Mouse (Mus musculus) limb, embryonic 12.5 days (tissue): ENCODE measurements around the gene Gpatch8. TPM values are rescaled to one million over a fixed set of nuclear protein-coding genes. Genes with fewer than 3 reads are reported as not detected.

Experiments used
- ATAC-seq: fragments of 200-750 bp; cut with Nextera tagmentation; 2 replicates; pipeline ENCODE4 v1.8.0; 2017; ENCODE audit warnings: low read depth, moderate TSS enrichment; ENCODE audit not compliant: insufficient number of reproducible peaks, insufficient read depth, low FRiP score, low TSS enrichment
- H3K27ac ChIP-seq: fragments of 300-500 bp; sonication (generic); 2 replicates; pipeline ENCODE4 v1.5.1; 2016; ENCODE audit warnings: mild to moderate bottlenecking, moderate library complexity
- H3K27me3 ChIP-seq: fragments of 300-500 bp; sonication (generic); 2 replicates; pipeline ENCODE4 v1.6.1; 2016; ENCODE audit warnings: mild to moderate bottlenecking, moderate library complexity
- H3K36me3 ChIP-seq: fragments of 300-500 bp; sonication (generic); 2 replicates; pipeline ENCODE4 v1.6.1; 2016; ENCODE audit warnings: mild to moderate bottlenecking, moderate library complexity
- H3K4me1 ChIP-seq: fragments of 300-500 bp; sonication (generic); replicated peaks from 2 replicates; pipeline ENCODE4 v1.6.1; 2016
- H3K4me2 ChIP-seq: fragments of 300-500 bp; sonication (generic); 2 replicates; pipeline ENCODE4 v1.6.1; 2016; ENCODE audit warnings: mild to moderate bottlenecking, moderate library complexity
- H3K4me3 ChIP-seq: fragments of 300-500 bp; sonication (generic); replicated peaks from 2 replicates; pipeline ENCODE4 v1.5.1; 2016; ENCODE audit warnings: mild to moderate bottlenecking
- H3K9ac ChIP-seq: fragments of 300-500 bp; sonication (generic); replicated peaks from 2 replicates; pipeline ENCODE4 v1.6.1; 2016; ENCODE audit warnings: mild to moderate bottlenecking, moderate library complexity
- H3K9me3 ChIP-seq: fragments of 300-500 bp; sonication (generic); 2 replicates; pipeline ENCODE4 v1.6.1; 2016; ENCODE audit warnings: mild to moderate bottlenecking, moderate library complexity
- WGBS: fragments of 180-500 bp; shearing (Covaris S2); methylation state at CpG from one replicate; pipeline ENCODE4 v1.1.7; 2016; 5-methylcytosine and 5-hydroxymethylcytosine counted together
- polyA plus RNA-seq: library from polyadenylated mRNA; unstranded; fragments of >200 nt; fragmentation: Nextera tagmentation; extraction: Ambion mirVana; gene quantifications from 2 replicates; pipeline ENCODE4 v1.2.1, GENCODE M21; 2016

Gene Gpatch8
- polyA plus RNA-seq, result 66.5 and 77.6 TPM in 2 replicates

DNA sequence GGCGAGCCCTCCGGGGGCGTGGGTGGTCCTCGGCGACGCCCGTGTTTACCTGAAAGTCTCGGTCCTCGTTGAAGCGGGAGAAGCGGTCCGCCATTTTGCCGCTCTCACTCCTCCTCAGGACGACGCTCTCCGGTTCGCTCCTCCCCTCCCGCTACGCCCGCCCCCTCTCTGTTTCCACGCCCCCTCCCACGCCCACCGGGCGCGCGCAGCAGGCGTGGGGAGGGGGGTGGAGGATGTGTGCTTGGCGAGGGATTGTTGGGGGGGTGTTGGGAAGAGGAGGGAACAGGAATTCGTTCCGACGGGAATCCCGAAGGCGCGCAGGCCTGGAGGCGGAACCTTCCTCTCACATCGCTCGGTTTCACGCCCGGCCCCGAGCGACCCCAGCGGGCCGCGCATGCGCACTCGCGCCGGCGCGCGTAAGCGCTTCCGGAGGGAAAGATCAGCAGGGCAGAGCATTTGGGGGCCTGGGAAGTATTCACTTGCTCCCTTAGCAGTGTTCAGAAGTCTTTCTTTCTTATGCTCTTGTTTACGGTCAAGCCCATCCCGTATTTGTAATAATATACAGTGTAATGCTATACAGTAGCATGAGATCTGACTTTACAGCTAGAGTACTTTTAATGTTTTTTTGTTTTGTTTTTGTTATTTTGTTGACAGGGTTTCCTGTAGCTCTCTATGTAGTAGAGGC, at the start of gene Gpatch8:
TSS of gene Gpatch8 (minus strand) at position 362 of the 685 bp plus-strand sequence.
- under 1% methylated on average over 48 of the region's 55 CpGs for WGBS
- H3K27ac ChIP-seq, result peak within 1 kb of the TSS; percentile 95

DNA sequence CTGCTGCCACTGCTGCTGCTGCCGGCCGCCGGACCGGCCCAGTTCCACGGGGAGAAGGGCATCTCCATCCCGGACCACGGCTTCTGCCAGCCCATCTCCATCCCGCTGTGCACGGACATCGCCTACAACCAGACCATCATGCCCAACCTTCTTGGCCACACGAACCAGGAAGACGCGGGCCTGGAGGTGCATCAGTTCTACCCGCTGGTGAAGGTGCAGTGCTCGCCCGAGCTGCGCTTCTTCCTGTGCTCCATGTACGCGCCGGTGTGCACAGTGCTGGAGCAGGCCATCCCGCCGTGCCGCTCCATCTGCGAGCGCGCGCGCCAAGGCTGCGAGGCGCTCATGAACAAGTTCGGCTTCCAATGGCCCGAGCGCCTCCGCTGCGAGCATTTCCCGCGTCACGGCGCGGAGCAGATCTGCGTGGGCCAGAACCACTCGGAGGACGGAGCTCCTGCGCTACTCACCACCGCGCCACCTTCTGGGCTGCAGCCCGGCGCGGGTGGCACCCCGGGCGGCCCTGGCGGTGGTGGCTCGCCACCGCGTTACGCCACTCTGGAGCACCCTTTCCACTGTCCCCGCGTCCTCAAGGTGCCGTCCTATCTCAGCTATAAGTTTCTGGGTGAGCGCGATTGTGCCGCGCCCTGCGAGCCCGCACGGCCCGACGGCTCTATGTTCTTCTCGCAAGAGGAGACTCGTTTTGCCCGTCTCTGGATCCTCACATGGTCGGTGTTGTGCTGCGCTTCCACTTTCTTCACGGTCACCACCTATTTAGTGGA, 48.8 kb upstream of the Gpatch8 start:
- Histone ChIP-seq H3K36me3 (peaks cover 15% of the 10 kb centered on the region; the same call in 1 of the 2 replicates), H3K4me2 (peak overlapping the region; percentile 74), H3K27ac (peak overlapping the region; percentile 100), H3K9me3 (no peaks in the 10 kb centered on the region), H3K4me3 (peak overlapping the region; percentile 97), H3K27me3 (0 out of 2 replicates have a peak, but pooled peaks cover 3% of the 10 kb centered on the region), H3K4me1 (peaks cover 34% of the 10 kb centered on the region), H3K9ac (peak overlapping the region; percentile 100)
- under 1% methylated on average over 74 of the region's 74 CpGs for WGBS
- ATAC-seq, result 0 out of 2 replicates have a peak, but pooled peaks have one; percentile 18

More for the DNA sequence above, at the start of gene Gpatch8:
- Histone ChIP-seq H3K9me3 (no peaks in the 10 kb centered on the region), H3K36me3 (0 out of 2 replicates have a peak, but pooled peaks cover 1% of the 10 kb centered on the region), H3K27me3 (no peaks in the 10 kb centered on the region), H3K4me1 (peaks cover 25% of the 10 kb centered on the region), H3K9ac (peak within 1 kb of the TSS; percentile 98), H3K4me3 (peak within 1 kb of the TSS; percentile 97), H3K4me2 (peak within 1 kb of the TSS; percentile 82)
- peak; percentile 97 for ATAC-seq

- peak; percentile 94 for ATAC-seq
Observed at GRCm38 (mm10) chr11:102604010-102604584, 47.9 kb upstream of the Gpatch8 start, which contains the start of gene Fzd2. TSS of gene Fzd2 (plus strand) at chr11:102604396.

DNA sequence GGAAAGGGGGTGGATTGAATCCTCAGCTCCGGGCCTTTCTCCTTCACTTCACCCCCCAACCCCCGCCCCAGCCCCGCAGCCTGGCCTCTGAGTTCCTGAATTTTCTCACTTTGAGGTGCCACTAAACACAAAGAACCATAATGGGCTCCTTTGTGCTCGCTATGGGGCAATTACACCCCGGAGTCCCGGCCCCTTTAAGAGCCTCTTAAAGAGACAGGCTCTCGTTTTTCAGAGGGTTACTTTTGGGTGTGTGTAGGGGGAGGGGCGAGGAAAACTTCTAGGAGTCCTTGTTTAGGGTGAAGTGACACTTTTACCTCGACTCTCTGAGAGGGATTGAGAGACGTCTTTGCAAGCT, 47.3 kb upstream of the Gpatch8 start:
- H3K4me3 ChIP-seq, result peak overlapping the region; percentile 97
- peak; percentile 13; the same call in 1 of the 2 replicates for ATAC-seq
- under 1% methylated on average over 10 of the region's 10 CpGs for WGBS
- H3K36me3 ChIP-seq, result peaks cover 6% of the 10 kb centered on the region; the same call in 1 of the 2 replicates
- H3K4me1 ChIP-seq, result peaks cover 19% of the 10 kb centered on the region
- 0 out of 2 replicates have a peak, but pooled peaks cover 3% of the 10 kb centered on the region for H3K27me3 ChIP-seq
- peak overlapping the region; percentile 100 for H3K27ac ChIP-seq
- H3K9me3 ChIP-seq, result no peaks in the 10 kb centered on the region
- H3K9ac ChIP-seq, result peak overlapping the region; percentile 63
- peak overlapping the region; percentile 74 for H3K4me2 ChIP-seq

More at GRCm38 (mm10) chr11:102604010-102604584, 47.9 kb upstream of the Gpatch8 start, which contains the start of gene Fzd2:
- Histone ChIP-seq H3K27ac (peak within 1 kb of the TSS; percentile 100), H3K4me2 (peak within 1 kb of the TSS; percentile 74), H3K4me3 (peak within 1 kb of the TSS; percentile 97), H3K27me3 (0 out of 2 replicates have a peak, but pooled peaks cover 3% of the 10 kb centered on the region), H3K9me3 (no peaks in the 10 kb centered on the region), H3K36me3 (peaks cover 13% of the 10 kb centered on the region; the same call in 1 of the 2 replicates), H3K4me1 (peaks cover 26% of the 10 kb centered on the region), H3K9ac (peak within 1 kb of the TSS; percentile 100)
- under 1% methylated on average over 31 of the region's 31 CpGs for WGBS

DNA sequence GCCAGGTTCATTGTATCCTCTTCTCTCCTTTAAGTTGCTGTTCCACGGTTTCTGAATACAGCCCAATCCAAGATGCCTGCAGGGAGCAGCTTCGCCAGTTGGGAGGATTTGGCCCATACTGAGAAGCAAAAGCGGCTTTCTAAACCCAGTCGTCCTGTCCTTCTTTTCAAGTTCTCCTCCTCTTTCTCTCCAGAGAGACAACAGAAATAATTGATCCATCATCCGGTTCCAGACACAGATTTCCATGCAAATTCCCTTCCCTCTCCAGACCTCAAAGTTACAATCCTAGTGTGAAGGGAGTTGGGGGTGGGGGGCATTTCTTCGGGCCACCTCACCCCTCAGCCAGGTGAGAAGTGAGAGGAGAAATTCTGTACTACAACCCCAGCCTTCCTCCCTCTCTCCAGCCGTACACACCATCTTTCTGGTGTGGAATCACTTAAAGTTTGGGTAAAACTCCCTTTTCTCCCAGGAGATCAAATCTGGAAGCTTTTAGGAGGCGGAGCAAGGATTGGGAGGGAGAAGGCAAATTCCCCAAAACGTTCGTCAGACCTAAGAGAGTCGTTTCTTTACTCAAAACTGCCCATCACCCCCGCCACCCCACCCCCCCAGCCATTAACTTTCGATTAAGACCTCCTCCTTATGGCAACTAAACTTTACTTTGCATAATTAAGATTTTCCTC, 46.8 kb upstream of the Gpatch8 start:
- ATAC-seq, result no peak
- no peaks in the 10 kb centered on the region for H3K9me3 ChIP-seq
- peaks cover 16% of the 10 kb centered on the region; the same call in 1 of the 2 replicates for H3K4me1 ChIP-seq
- H3K4me2 ChIP-seq, result peak overlapping the region; percentile 74
- under 1% methylated on average over 13 of the region's 13 CpGs for WGBS
- H3K4me3 ChIP-seq, result peak overlapping the region; percentile 97
- peak overlapping the region; percentile 100 for H3K27ac ChIP-seq
- H3K9ac ChIP-seq, result peak overlapping the region; percentile 63
- H3K36me3 ChIP-seq, result peaks cover 4% of the 10 kb centered on the region; the same call in 1 of the 2 replicates
- H3K27me3 ChIP-seq, result 0 out of 2 replicates have a peak, but pooled peaks cover 3% of the 10 kb centered on the region

DNA sequence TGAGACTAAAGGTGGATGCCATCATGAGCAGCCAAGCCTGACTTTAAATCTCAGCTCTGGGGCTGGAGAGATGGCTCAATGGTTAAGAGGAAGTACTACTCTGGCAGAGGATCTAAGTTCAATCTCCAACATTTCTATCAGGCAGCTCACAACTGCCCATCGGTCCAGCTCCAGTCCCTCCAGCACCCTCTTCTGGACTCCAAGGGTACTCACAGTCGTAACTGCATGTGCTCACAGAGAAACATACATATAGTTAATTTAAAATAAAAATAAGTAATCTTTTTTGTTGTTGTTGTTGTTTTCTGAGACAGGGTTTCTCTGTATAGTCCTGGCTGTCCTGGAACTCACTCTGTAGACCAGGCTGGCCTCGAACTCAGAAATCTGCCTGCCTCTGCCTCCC, 43.7 kb upstream of the Gpatch8 start:
- Histone ChIP-seq H3K27ac (no peak overlapping the region), H3K4me3 (no peak overlapping the region), H3K27me3 (0 out of 2 replicates have a peak, but pooled peaks cover 3% of the 10 kb centered on the region), H3K9me3 (no peaks in the 10 kb centered on the region), H3K9ac (no peak overlapping the region), H3K4me2 (no peak overlapping the region), H3K36me3 (no peaks in the 10 kb centered on the region), H3K4me1 (peaks cover 34% of the 10 kb centered on the region)
- WGBS, result 90% methylated on average over 3 of the region's 3 CpGs
- no peak for ATAC-seq

DNA sequence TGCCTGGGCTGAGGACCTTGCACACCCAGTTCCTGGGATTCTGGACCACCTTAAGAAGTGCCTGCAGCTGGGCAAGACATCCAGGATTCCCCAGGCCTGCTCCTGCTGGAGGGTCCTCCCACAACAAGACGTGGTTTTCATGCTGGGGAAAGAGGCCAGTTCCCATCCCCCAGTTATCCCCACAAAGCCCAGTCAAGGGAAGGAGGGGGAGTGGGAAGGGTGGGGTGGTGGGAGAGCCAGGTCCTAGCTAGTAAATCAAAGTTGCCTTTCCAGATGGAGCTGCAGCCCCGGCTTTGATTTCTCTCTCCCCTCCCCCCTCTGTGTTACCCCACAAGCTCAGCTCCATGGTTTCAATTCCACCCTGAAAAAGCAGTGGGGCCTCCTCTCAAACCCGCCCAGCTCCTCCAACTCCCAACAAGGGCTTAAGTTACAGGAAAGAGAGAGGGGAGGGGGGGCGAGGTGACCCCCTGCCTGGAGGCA, 39.2 kb upstream of the Gpatch8 start:
- Histone ChIP-seq H3K27me3 (no peaks in the 10 kb centered on the region), H3K9me3 (no peaks in the 10 kb centered on the region), H3K36me3 (no peaks in the 10 kb centered on the region), H3K9ac (peak overlapping the region; percentile 34; the same call in 1 of the 2 replicates), H3K27ac (peak overlapping the region; percentile 97), H3K4me2 (peak overlapping the region; percentile 44), H3K4me3 (no peak overlapping the region), H3K4me1 (peaks cover 25% of the 10 kb centered on the region)
- WGBS, result 0% methylated on average over 3 of the region's 4 CpGs
- ATAC-seq, result peak; percentile 88

DNA sequence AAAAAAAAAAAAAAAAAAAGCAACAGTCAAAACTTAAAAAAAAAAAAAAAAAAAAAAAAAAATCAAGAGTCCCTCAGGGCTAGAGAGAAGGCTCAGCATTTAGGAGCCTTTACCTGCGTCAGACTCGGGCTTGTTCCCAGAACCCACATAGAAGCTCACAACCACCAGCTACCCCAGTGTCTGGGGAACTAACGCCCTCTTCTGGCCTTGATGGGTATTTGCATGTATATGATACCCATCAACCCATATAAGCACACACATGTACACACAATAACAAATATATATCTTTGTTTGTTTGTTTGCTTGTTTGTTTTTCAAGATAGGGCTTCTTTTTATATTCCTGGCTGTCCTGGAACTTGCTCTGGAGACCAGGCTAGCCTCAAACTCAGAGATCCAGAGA, 31.4 kb upstream of the Gpatch8 start:
- Histone ChIP-seq H3K9ac (no peak overlapping the region), H3K4me2 (no peak overlapping the region), H3K4me1 (peaks cover 6% of the 10 kb centered on the region), H3K27ac (no peak overlapping the region), H3K9me3 (peaks cover 11% of the 10 kb centered on the region; the same call in 1 of the 2 replicates), H3K4me3 (no peak overlapping the region), H3K36me3 (no peaks in the 10 kb centered on the region), H3K27me3 (peaks cover 3% of the 10 kb centered on the region; the same call in 1 of the 2 replicates)
- ATAC-seq, result no peak
- WGBS, result 86% methylated on average over 3 of the region's 3 CpGs

GRCm38 (mm10) chr11:102586445-102587130, 30.4 kb upstream of the Gpatch8 start:
- Histone ChIP-seq H3K4me3 (no peak overlapping the region), H3K36me3 (no peaks in the 10 kb centered on the region), H3K9me3 (peaks cover 11% of the 10 kb centered on the region; the same call in 1 of the 2 replicates), H3K4me2 (no peak overlapping the region), H3K9ac (no peak overlapping the region), H3K4me1 (peaks cover 16% of the 10 kb centered on the region), H3K27ac (no peak overlapping the region), H3K27me3 (peaks cover 5% of the 10 kb centered on the region; the same call in 1 of the 2 replicates)
- 85% methylated on average over 4 of the region's 4 CpGs for WGBS
- no peak for ATAC-seq
